Mouse (Mus musculus): Measurements from ENCODE around the gene Armc2. TPM values are rescaled to one million over a fixed set of nuclear protein-coding genes. Genes with fewer than 3 reads are reported as not detected.

Armc2 gene
- total and polyA plus RNA-seq, 3 experiments = 0.27 TPM; not detected in 2

DNA sequence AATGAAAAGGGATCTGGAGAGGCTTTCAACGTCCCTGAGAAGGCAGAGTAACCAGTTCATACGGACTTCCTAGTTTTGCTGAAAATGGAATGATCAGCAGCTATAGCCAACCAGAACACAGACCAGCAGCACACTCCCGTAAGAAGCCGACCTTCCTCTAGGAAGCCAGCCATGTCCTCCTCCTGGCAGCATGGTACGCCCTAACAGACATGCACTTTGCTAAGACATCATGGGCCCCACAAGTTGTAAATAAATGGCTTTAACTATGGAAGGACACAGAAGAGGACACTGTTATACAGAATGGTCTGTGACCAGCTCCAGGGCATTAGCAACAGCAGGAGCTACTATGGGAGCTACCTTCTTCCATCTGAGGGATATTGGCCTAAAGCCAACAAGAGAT is 85.3 kb downstream of the Armc2 start:
- H3K27me3 ChIP-seq (ENCODE audit: insufficient read depth, low read length) = peaks cover 33% of the 10 kb centered on the region
- ATAC-seq (ENCODE audit: extremely low read depth, insufficient number of reproducible peaks, low FRiP score, poor library complexity, severe bottlenecking) (no peak), DNase-seq (ENCODE audit: low spot score) (no peak)
- no peak overlapping the region for H3K4me3 ChIP-seq (ENCODE audit: low read depth, low read length)
- H3K36me3 ChIP-seq (replicated peaks) = no peaks in the 10 kb centered on the region
- peaks cover 66% of the 10 kb centered on the region for H3K4me1 ChIP-seq (ENCODE audit: insufficient read depth, low read depth, low read length)
- H3K9me3 ChIP-seq (replicated peaks) = no peaks in the 10 kb centered on the region
- TF ChIP-seq GATA2 (IDR thresholded peaks at IDR 0.05; ENCODE audit: borderline replicate concordance, low read depth, low read length) (no peak), POLR2AphosphoS5 (IDR thresholded peaks at IDR 0.05; ENCODE audit: insufficient replicate concordance, low read depth, low read length) (no peak), TAL1 (conservative IDR thresholded peaks at IDR 0.05; ENCODE audit: low read depth, low read length) (no peak), CTCF (IDR thresholded peaks at IDR 0.05; ENCODE audit: low read depth, low read length) (no peak), GATA1 (IDR thresholded peaks at IDR 0.05; ENCODE audit: borderline replicate concordance, low read length) (no peak)

DNA sequence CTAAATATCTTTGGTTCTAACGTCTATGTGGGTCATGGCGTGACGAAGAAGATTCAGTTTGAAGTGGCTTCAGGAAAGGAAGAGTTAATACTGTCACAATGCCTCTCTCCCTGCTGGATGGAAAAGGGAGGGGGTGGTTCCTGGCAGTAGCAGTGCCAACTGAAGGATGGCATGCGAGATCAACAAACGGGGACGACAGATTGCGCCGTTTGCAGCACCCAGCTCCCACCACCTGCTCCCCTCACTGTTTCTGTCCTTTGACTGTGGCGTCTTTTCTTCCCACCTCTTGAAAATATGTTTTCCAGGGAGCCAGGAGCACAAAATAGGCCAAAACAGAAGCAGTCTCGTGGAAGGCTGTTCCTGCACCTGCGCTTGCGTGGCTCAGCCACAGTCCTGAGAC is 86.3 kb downstream of the Armc2 start:
- peaks cover 33% of the 10 kb centered on the region for H3K27me3 ChIP-seq (ENCODE audit: insufficient read depth, low read length)
- TF ChIP-seq TAL1 (conservative IDR thresholded peaks at IDR 0.05; ENCODE audit: low read depth, low read length) (no peak), GATA2 (IDR thresholded peaks at IDR 0.05; ENCODE audit: borderline replicate concordance, low read depth, low read length) (no peak), GATA1 (IDR thresholded peaks at IDR 0.05; ENCODE audit: borderline replicate concordance, low read length) (no peak), POLR2AphosphoS5 (IDR thresholded peaks at IDR 0.05; ENCODE audit: insufficient replicate concordance, low read depth, low read length) (no peak), CTCF (IDR thresholded peaks at IDR 0.05; ENCODE audit: low read depth, low read length) (no peak)
- ATAC-seq (ENCODE audit: extremely low read depth, insufficient number of reproducible peaks, low FRiP score, poor library complexity, severe bottlenecking) (no peak), DNase-seq (ENCODE audit: low spot score) (no peak)
- no peaks in the 10 kb centered on the region for H3K9me3 ChIP-seq (replicated peaks)
- no peaks in the 10 kb centered on the region for H3K36me3 ChIP-seq (replicated peaks)
- no peak overlapping the region for H3K4me3 ChIP-seq (ENCODE audit: low read depth, low read length)
- H3K4me1 ChIP-seq (ENCODE audit: insufficient read depth, low read depth, low read length) = peaks cover 56% of the 10 kb centered on the region

GRCm38 (mm10) chr10:41930966-41931365 is 87.3 kb downstream of the Armc2 start:
- no peak for ATAC-seq (ENCODE audit: extremely low read depth, insufficient number of reproducible peaks, low FRiP score, poor library complexity, severe bottlenecking)
- TF ChIP-seq POLR2AphosphoS5 (IDR thresholded peaks at IDR 0.05; ENCODE audit: insufficient replicate concordance, low read depth, low read length) = no peak
- no peak for TF ChIP-seq CTCF (IDR thresholded peaks at IDR 0.05; ENCODE audit: low read depth, low read length)
- TF ChIP-seq GATA1 (IDR thresholded peaks at IDR 0.05; ENCODE audit: borderline replicate concordance, low read length) = no peak
- TF ChIP-seq TAL1 (conservative IDR thresholded peaks at IDR 0.05; ENCODE audit: low read depth, low read length) = no peak
- no peak for TF ChIP-seq GATA2 (IDR thresholded peaks at IDR 0.05; ENCODE audit: borderline replicate concordance, low read depth, low read length)
- Histone ChIP-seq H3K4me1 (ENCODE audit: insufficient read depth, low read depth, low read length) (peaks cover 46% of the 10 kb centered on the region), H3K36me3 (replicated peaks) (no peaks in the 10 kb centered on the region), H3K9me3 (replicated peaks) (no peaks in the 10 kb centered on the region), H3K4me3 (ENCODE audit: low read depth, low read length) (no peak overlapping the region), H3K27me3 (ENCODE audit: insufficient read depth, low read length) (peaks cover 38% of the 10 kb centered on the region)
- no peak for DNase-seq (ENCODE audit: low spot score)

DNA sequence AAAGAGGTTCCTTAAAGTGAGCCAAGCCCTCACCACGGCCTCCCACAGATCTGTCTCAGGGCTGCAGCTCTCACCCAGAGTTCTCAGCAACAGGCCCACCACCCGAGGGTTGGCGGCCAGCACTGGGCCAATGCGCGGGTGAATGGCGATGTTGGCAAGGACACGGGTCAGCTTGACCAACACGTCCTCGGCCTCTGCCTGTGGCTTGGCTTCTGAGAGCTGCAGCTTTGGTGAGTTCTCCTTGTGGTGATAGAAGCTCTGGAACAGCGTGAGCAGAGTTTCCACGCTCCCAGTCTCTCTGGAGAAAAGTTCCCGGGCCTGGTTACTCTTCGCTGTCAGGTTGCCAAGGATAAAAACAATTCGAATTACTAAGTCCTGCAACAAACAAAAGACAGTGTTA is 91.5 kb downstream of the Armc2 start:
- no peak overlapping the region for H3K4me3 ChIP-seq (ENCODE audit: low read depth, low read length)
- peaks cover 23% of the 10 kb centered on the region for H3K4me1 ChIP-seq (ENCODE audit: insufficient read depth, low read depth, low read length)
- peaks cover 35% of the 10 kb centered on the region for H3K27me3 ChIP-seq (ENCODE audit: insufficient read depth, low read length)
- DNase-seq (ENCODE audit: low spot score) (no peak), ATAC-seq (ENCODE audit: extremely low read depth, insufficient number of reproducible peaks, low FRiP score, poor library complexity, severe bottlenecking) (no peak)
- TF ChIP-seq GATA2 (IDR thresholded peaks at IDR 0.05; ENCODE audit: borderline replicate concordance, low read depth, low read length) (no peak), POLR2AphosphoS5 (IDR thresholded peaks at IDR 0.05; ENCODE audit: insufficient replicate concordance, low read depth, low read length) (no peak), CTCF (IDR thresholded peaks at IDR 0.05; ENCODE audit: low read depth, low read length) (no peak), GATA1 (IDR thresholded peaks at IDR 0.05; ENCODE audit: borderline replicate concordance, low read length) (no peak), TAL1 (conservative IDR thresholded peaks at IDR 0.05; ENCODE audit: low read depth, low read length) (no peak)
- H3K36me3 ChIP-seq (replicated peaks) = no peaks in the 10 kb centered on the region
- H3K9me3 ChIP-seq (replicated peaks) = peaks cover 3% of the 10 kb centered on the region; the same call in 1 of the 2 replicates

- peak; percentile 92 for ATAC-seq (ENCODE audit: extremely low read depth, insufficient number of reproducible peaks, low FRiP score, poor library complexity, severe bottlenecking)
- Histone ChIP-seq H3K36me3 (replicated peaks) (peaks cover 21% of the 10 kb centered on the region), H3K4me1 (ENCODE audit: insufficient read depth, low read depth, low read length) (peaks cover 74% of the 10 kb centered on the region), H3K27me3 (ENCODE audit: insufficient read depth, low read length) (no peaks in the 10 kb centered on the region), H3K9me3 (replicated peaks) (no peaks in the 10 kb centered on the region), H3K4me3 (ENCODE audit: low read depth, low read length) (no peak overlapping the region; the same call in 1 of the 2 replicates)
- DNase-seq (ENCODE audit: low spot score) = peak; percentile 28
- TF ChIP-seq TAL1 (conservative IDR thresholded peaks at IDR 0.05; ENCODE audit: low read depth, low read length) (peak; percentile 94), CTCF (IDR thresholded peaks at IDR 0.05; ENCODE audit: low read depth, low read length) (no peak), GATA1 (IDR thresholded peaks at IDR 0.05; ENCODE audit: borderline replicate concordance, low read length) (no peak), GATA2 (IDR thresholded peaks at IDR 0.05; ENCODE audit: borderline replicate concordance, low read depth, low read length) (no peak)
Measured at GRCm38 (mm10) chr10:41912290-41912994, 105.8 kb downstream of the Armc2 start.

DNA sequence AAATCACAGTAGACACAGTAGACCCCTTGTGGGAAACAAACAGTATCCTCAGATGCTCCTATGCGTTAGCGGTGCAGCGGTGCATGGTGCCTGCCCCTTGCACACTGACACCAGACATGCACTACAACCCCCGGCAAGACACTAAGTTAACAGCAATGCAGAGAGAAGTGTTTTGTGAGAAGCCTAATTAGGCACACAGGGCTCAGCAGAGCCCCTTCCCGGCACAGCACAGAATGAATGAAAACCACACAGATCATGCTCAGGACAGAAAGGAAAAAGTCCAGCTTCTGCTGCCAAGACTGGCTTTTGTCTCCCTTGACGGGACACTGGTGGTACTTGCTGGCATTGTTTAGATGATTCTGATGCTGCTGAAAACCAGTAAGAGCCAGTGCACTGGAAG is 109.3 kb downstream of the Armc2 start:
- peaks cover 55% of the 10 kb centered on the region for H3K36me3 ChIP-seq (replicated peaks)
- H3K9me3 ChIP-seq (replicated peaks) = no peaks in the 10 kb centered on the region
- no peak overlapping the region for H3K4me3 ChIP-seq (ENCODE audit: low read depth, low read length)
- no peaks in the 10 kb centered on the region for H3K27me3 ChIP-seq (ENCODE audit: insufficient read depth, low read length)
- H3K4me1 ChIP-seq (ENCODE audit: insufficient read depth, low read depth, low read length) = peaks cover 55% of the 10 kb centered on the region
- TF ChIP-seq TAL1 (conservative IDR thresholded peaks at IDR 0.05; ENCODE audit: low read depth, low read length) (no peak), CTCF (IDR thresholded peaks at IDR 0.05; ENCODE audit: low read depth, low read length) (no peak), GATA2 (IDR thresholded peaks at IDR 0.05; ENCODE audit: borderline replicate concordance, low read depth, low read length) (no peak), POLR2AphosphoS5 (IDR thresholded peaks at IDR 0.05; ENCODE audit: insufficient replicate concordance, low read depth, low read length) (no peak), GATA1 (IDR thresholded peaks at IDR 0.05; ENCODE audit: borderline replicate concordance, low read length) (no peak)
- DNase-seq (ENCODE audit: low spot score) = no peak
- ATAC-seq (ENCODE audit: extremely low read depth, insufficient number of reproducible peaks, low FRiP score, poor library complexity, severe bottlenecking) = no peak

Measured in G1E (cell line).